Mouse (Mus musculus): ENCODE measurements around the gene Bcar3.
A peak's percentile ranks its signal among the peaks of the same experiment; 100 is the strongest.
"Not testable (repeated sequence)": the region's sequence is repeated elsewhere in the genome, so short reads cannot be mapped to it uniquely, and the experiment has no call there.

Gene Bcar3

DNA sequence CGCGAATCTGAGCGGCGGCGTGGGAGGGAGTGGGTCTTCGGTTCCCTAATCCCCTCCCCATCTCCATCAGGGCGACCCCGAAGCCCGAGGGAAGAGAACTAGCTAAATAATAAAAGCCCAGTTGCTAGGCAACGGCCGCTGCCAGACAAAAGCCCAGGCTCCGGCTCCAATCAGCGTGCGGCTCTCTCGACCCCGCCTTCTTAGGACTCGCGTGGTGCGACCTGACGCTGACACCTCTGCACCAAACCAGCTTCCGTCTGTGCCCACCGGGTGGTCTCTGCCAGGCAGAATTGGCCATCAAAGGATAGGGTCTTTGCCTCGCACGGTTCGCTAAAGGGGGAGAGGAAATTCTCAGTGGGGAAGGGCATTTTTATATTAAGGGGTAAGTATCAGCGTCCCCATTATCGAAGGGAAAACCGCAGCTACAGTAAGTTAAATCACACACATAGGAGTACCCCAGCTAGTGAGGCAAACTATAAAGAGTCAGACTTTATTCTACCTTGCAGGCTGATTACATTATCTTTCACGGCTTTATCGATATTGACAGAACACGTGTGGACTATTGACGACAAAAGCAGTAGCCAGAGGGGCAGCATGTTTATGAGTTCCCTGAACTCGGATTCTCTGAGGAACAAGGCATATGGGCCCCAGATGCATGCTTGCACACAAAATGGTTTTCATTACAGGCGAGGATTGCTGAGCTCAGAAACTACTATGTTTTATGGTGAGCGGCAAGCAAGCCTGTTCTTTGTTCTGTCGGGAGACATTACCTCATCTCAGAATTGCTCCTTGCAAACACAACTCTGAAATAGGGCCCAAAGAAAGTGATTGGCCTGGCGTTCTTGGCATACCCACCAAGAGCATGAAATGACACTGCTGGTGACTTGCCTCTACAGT is at the start of gene Bcar3:
Gene Bcar3 (plus strand): TSS at position 183 of the 897 bp plus-strand sequence.
- DNase-seq (ENCODE audit: low spot score), result peak; percentile 65

DNA sequence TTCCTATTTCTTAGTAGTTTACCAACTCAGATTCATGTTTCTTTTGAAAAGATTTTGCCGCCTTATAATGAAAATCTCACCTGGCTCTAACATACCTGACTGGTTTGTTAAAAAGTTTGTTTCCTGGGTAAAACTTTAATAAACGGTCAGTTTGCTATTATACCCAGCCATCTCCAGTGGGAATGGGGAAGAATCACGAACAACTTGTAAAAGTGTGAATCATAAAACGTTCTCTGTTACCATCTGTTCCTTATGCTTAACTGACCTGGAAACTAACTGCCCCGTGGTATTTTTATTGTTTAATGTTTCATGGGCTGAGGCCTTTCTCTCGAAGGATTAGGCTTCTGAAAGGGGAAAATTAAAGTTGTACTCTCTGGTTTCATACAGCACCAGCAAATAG is 49.2 kb upstream of the Bcar3 start:
- DNase-seq (ENCODE audit: low spot score), result no peak

DNA sequence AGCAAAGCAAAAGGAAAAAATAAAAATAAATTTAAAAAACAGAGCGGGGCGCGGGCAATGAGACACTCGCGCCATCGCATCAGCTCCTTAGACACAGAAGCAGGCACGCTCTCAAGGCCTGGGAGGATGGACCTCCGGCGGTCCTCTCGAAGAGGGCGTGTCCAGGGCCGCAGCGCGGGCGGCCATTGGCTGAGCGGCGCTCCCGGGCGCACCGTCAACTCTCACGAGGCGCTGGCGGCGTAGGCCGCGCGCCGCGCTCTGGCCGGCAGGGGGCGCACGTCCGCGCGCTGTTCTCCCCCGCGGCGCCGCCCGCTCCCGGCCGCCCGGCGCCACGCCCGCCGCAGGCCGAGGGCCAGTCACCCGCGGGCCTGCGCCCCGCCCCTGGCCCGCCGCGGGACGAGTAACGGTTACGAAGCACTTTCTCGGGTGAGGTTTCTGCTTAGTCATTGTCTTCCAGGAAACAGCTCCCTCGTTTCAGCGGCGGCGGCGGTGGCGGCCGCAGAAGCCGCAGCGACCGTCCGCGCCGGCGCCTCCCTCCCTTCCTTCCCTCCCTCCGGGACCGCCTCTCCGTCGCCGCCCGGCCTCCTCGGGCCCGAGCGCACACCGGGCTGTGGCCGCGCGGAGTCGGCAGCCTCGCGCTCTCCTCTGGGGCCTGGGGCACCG is 48.6 kb upstream of the Bcar3 start, which contains the start of gene Gclm:
Gene Gclm (plus strand): TSS at position 343 of the 663 bp plus-strand sequence.
- peak; percentile 92 for DNase-seq (ENCODE audit: low spot score)

DNA sequence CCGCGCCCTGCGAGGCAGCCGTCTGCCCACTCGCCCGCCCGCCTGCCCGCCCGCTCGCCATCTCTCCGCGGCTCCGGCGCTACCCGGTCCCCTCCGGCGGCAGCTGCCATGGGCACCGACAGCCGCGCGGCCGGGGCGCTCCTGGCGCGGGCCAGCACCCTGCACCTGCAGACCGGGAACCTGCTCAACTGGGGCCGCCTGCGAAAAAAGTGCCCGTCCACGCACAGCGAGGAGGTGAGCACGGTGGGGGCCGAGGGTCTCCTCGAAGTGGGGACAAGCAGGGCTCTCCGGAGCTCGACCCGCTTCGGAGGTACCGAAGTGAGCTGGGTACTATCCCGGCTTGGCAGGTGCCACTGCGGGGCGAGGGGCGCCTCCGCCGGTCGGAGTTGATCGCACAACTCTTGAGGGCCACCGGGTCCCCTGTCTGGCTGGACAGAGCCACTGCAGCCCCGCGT is 48.0 kb upstream of the Bcar3 start:
- DNase-seq (ENCODE audit: low spot score), result no peak

DNA sequence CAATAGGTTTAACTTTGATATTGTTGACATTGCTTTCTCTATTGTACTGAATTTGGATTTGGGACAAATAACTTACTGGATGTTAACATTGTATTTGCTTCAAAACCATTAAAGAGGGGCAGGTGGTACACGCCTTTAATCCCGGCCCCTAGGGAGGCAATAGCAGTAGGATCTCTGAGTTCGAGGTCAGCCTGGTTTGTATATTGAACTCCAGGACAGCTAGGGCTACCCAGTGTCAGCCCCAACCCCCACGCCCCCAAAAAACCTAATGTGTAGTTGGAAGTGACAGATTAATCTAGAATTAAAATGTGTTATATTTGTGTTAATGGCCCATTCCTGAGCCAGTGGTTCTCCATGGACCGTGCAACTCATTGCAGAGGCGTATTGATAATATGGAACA is 47.5 kb upstream of the Bcar3 start:
- DNase-seq (ENCODE audit: low spot score), result no peak

DNA sequence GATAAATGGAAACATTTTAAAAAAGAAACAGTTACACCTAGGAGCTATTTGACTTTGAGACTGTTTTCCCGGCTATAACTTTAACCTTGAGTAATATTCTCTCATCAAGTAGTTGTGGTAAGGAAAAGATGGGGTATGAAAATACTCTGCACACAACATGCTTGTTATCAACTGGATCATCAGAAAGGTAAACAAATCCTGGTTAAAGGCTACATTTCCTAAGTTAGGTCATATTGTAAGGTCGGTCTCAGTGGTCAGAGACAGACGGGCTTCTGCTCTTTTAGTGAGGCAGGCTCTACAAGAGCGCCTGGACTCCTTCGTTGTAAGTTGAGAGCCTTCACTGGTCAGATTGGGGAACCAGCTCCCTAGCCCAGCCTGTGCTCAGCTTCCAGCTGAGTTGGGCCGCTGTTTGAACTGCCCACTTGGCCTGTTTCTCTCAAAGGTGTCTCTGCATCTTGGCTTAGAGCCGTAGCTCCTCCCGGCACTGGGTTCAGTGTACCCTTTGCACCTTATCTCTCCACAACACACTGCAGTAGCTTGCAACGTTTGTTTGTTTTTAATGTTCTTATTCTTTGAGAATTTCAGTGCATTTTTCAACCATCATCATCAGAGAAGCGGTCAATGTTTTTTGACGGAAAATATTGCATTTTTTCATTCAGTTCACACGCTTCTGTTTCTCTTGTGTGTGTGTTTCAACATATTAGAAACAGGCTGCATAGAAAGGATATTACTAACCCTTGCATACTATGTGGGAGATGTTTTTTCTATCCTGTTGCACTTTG is 46.8 kb upstream of the Bcar3 start:
- DNase-seq (ENCODE audit: low spot score), result peak; percentile 68

DNA sequence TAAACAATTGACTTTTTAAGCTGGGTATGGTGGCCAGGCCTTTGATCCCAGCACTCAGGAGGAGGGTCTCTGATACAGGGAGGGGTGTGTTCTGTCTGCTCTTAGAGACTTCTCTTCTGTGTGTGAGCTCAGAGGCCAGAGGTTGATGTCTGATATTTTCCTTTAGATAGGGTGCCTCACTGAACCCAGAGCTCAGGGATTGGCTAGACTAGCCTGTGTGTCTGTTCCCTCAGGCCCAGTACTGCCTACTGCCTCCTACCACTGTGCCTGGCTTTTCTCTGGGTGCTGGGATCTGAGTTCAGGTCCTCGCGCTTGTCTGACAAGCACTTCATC is 46.2 kb upstream of the Bcar3 start:
- peak; percentile 33 for DNase-seq (ENCODE audit: low spot score)

DNA sequence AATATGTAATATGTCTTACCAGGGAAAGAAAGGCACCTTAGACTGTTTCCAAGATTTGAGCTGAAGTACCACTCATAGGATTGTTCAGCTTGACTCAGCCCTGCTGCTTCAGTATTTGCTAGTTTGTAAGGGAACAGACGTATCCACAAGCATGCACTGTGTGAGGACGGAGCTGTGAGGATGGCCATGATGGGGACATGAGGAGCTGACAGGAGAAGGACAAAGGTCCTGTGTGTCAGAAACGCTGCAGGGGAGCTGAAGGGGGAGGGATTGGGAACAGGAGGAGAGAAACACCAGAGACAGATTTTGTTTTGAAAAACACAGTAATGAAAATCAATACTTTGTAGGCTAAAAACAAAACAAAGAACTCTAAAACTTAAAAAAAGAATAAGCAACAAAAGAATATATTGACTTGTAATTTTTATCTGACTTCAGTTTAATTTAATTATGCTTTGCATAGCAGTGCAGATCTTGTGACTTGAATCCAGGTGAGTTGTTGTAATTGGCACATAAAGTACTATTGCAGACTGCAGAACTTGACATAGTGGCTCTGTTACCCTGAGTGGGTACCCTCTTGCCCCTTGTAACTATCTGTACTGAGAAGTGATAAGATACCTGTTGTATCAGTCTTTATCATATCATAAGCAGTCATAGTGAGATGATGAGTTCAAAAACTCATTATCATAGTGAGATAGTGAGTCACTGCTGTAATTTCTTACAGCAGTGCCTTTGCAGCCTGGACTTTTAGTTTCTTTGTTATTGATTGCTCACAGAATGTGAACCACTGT is 41.3 kb upstream of the Bcar3 start:
- DNase-seq (ENCODE audit: low spot score), result no peak

DNA sequence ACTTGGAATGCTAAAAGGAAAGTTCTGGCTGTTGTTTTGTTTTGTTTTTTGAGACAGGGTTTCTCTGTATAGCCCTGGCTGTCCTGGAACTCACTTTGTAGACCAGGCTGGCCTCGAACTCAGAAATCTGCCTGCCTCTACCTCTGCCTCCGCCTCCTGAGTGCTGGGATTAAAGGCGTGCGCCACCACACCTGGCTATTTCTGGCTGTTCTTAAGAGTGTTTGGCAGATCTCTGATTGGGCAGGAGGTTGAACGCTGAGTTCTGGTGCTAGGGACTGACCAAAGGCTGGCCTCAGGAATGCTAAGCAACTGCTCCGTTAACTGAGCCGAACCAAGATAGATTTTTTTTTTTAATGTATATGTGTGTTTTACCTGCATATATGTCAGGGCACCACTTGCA is 39.9 kb upstream of the Bcar3 start:
- DNase-seq (ENCODE audit: low spot score), result not testable (repeated sequence)

DNA sequence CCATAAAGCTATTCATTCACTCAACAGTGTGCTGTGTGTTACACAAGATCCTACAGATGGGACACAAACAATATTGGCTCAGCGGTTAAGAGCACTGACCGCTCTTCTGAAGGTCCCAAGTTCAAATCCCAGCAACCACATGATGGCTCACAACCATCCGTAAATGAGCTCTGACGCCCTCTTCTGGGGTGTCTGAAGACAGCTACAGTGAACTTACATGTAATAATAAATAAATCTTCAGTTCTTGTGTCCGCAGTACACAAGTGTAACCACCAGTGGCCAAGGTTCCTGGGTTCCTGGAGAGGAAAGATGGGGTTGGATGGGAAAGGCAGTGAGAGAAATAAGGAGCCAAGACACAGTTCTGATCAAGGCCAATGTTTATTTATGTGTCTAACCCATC is 23.9 kb upstream of the Bcar3 start:
- no peak for DNase-seq (ENCODE audit: low spot score)

DNA sequence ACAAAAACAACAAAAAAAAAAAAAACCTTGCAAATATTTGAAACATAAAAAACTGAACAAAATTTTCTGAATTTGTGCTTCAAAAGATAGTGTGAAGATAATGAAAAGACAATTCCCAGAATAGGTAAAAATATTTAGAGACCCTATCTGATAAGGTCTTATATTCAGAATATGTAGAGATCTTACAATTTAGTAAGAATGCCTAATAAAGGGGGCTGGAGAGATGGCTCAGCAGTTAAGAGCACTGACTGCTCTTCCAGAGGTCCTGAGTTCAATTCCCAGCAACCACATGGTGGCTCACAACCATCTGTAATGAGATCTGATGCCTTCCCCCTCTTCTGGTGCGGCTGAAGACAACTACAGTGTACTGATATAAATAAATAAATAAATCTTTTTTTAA is 21.4 kb upstream of the Bcar3 start:
- DNase-seq (ENCODE audit: low spot score), result not testable (repeated sequence)

DNA sequence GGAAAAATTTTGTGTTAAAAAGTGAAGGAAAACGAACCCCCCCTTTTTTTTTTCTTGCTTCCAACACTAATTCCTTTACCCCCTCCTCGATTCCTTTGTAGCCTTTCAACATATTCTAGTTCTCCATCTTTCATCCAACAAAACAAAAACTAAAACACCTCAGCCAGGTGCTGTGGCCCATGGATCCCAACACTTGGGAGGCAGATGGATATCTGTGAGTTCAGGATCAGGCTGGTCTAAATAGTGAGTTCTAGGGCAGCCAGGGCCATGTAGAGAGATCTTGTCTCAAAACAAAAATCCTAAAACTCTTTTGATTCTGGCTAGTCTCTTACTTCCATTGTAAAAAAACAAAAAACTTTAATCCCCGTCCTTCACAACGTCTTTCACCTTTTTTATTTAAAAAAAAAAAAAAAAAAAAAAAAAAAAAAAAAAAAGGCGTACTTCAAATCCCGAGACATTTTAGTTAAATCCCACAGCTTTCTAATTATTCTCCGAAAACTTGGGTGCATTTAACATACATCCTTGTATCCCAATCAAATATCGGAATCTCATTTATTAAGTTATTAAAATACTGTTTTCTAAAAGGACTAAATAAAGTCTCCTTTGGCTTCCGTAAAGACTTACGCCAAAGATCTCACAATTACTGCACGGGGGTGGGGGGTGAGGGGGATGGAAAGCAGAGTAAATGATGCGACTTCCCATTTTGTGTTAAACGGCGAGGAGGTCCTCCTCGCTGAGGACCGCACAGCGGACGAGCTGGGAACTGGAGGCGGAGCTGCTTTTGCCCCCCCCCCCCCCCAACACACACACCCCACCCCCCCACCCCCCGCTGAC is 20.3 kb upstream of the Bcar3 start:
- no peak for DNase-seq (ENCODE audit: low spot score)

DNA sequence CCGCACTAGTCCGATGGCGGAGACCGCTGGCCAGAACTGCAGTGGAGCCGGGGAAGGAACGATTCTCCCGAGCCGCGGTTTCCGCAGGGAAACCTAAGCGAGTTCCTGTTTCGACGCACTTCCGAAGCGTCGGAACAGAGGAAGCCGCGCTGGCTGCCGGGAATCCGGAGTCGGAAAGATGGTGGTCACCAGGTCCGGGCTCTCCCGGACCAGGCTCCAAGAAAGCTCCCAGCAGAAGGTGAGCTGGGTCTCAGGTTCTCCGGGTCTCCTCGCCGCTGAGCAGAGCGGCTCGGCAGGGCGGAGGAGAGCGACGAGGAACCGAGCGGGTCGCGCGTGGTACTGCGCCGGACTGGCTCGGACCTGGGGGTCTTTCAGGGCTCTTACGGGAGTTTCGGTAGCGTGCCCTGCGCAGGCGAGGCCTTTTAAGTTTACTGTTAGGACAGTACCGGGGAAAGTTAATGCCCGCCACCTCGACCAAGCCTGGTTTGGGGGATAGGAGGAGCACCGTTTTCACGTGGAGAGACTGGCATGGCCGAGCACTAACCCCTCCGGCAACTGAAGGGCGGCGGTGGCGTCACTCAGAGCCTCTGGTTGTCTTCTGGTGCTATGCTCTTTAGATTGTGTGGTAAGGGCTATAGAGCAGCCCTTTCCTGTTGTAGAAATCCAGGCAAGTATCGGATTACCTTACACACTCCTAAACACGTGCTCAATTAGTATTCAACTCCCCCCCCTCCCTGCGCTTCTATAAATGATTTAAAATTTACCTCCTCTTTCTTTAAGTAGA is 19.5 kb upstream of the Bcar3 start, which contains the start of gene Dnttip2:
Gene Dnttip2 (plus strand): TSS at position 148 of the 784 bp plus-strand sequence.
- peak; percentile 70 for DNase-seq (ENCODE audit: low spot score)

DNA sequence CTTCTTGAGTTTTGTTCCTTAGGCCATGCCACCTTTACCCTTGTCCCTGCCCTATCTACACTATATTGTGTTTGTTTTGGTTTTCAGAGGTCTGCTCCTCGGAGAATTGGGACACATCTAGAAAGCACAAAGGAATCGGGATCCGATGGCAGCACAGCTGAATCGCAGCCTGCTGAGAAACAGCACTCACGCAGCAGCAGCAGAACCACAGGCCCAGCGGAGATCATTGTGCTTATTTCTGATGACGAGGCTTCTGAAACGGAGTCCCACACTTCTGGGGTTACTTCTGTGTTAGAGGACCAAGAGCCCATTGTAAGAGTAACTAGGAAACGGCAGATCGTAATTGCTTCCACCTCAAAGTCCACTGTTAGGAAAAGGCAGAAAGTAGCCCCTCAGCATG is 18.8 kb upstream of the Bcar3 start:
- DNase-seq (ENCODE audit: low spot score), result no peak

DNA sequence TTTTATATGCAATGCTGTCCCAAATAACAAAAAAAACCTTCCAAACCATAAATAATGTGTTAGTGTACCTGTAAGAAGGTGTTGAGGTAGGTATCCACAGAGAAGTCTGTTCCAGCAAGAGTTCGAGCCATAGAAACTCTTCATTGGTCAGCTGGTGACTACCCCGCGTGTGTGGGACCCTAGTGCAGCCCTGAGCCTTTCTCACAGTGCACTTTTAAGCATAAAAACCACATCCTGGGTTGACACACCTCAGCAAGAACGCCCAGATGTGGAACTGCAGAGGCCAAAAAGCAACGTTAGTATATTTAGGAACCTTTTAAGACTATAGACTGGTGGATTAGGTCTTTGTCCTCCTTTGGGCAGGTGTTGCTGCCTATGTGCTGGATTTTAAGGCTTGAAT is 6.7 kb upstream of the Bcar3 start:
- no peak for DNase-seq (ENCODE audit: low spot score)

DNA sequence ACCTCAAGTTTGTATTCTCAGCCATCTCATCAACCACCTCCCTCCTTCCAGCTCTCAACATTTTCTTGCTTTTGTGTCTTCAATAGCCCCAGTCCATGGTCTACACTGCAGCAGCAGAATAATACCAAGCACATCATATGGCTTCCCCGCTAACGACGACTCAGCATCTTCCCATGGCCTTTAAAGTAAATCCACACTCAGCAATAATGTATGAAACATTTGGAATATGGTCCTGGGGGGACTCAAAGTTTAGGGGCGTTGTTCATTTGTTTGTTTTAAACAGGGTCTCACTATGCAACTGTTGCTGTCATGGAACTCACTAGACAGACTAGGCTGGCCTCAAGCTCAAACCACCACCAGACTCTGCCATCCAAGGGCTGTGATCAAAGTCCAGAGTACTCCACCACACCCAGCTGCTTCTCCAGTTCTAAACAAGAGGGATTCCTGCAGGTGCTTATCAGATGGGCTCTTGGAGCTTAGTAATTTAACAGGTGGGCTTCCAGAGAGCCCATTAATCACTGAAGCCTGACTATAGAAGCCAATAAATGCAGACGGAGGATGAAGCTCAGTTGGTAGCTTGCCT is 5.2 kb upstream of the Bcar3 start:
- no peak for DNase-seq (ENCODE audit: low spot score)

DNA sequence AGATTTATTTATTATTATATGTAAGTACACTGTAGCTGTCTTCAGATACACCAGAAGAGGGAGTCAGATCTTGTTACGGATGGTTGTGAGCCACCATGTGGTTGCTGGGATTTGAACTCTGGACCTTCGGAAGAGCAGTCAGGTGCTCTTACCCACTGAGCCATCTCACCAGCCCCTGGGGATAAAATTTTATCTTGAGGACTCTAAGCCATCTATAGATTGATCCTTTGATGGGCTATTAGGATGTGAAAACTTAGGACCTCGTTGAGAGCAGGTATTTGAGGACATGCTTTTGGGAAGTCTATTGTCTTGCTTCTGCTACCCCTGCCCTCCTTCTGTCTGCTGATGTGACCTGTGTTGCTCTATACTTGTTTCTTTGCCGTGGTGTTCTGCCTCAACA is 4.6 kb upstream of the Bcar3 start:
- DNase-seq (ENCODE audit: low spot score), result not testable (repeated sequence)

DNA sequence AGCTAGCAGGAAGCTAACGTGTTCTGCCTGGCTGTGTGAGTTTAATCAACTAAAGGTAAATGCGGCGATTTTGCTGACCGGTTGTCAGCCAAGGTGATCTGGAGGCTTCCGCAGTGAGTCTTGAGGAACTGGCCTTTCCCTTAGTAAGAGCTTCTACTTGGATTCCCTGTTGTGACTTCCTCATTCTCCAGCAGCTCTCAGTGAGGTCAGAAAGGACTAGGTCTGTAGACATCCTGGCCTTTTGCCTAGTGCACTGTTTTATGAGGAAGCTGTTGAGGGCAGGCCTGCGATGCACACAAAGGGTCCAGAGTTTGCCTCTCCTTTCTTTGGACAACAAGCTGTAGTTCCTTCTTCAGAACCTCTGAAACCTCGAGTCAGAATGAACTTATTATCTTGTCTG is 3.2 kb upstream of the Bcar3 start:
- no peak for DNase-seq (ENCODE audit: low spot score)

DNA sequence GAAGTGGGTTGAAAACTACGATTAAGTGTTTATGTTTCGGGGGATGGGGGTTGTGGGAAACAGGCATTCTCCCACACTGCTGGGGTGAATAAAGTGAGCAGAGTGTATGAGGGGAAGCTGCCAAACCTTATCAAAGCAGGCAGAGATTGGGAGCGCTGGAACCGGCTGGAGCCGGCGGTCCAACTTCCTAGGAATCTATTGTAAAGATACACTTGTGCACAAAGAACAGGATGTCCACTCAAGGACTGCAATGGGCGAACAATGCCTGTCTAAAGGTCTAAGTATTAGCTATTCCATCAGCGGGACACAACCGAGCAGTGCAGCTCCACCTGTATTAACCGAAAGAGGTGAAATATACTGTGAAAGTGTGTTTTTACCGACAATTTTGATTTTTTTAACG is 2.1 kb upstream of the Bcar3 start:
- no peak for DNase-seq (ENCODE audit: low spot score)

Data from spleen, adult 12 weeks (tissue).